Mouse (Mus musculus): Measurements from ENCODE around the gene Aldh4a1. TPM values are rescaled to one million over a fixed set of nuclear protein-coding genes. Genes with fewer than 3 reads are reported as not detected.

The Aldh4a1 gene
- total RNA-seq, 2 experiments from 2014 or later, result 58.2 to 75.6 TPM

DNA sequence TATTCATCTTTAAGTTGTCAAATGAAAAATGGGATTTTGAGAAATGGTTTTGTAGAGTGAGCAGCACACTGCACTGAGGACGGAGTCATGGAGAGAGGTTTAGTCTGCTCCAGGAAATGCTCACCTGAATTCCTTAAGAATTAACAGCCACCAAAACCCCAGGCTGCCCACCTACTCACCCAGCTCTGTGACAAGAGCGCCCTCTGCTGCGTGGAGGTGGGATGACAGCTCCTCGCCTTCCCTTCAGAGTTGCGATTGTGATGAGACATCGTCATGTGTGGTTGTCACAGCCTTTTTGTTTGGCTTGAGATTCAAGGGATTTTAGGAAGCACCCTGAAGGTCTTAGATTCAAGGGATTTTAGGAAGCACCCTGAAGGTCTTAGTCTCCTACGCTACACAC is 13.7 kb downstream of the Aldh4a1 start:
- Histone ChIP-seq H3K4me3 (no peak overlapping the region), H3K27ac (no peak overlapping the region)
- peak; percentile 73 for DNase-seq
- peak; percentile 98 for TF ChIP-seq CTCF (IDR thresholded peaks at IDR 0.05)
- intact Hi-C loops (cut with DNase I), result loop anchor here (1.0 to 2.0 kb wide), 2 partner anchors 26 to 166 kb away; no protein-coding TSS in a partner anchor

DNA sequence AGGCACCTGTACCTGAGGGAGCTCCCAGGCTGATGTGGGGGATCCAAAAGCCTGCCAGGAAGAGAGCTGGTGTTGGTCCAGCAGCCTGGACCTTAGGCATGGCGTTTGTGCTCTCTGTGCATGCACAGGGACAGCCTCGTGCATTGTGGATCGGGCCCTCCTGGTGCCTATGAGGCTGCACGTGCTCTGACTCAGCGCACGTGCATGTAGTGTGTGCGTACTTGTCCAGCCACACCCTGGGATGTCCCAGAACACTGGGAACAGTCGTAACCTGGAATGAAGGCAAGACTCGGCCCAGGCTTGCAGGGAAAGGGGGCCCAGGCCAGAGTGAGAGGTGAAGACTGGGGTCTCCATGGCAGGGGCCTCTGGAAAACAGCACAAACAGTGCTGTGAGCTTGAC is 15.2 kb downstream of the Aldh4a1 start:
- intact Hi-C loops (cut with DNase I), result loop anchor here (2.0 kb wide), 1 partner anchor 27 kb away; no protein-coding TSS in a partner anchor
- TF ChIP-seq CTCF (IDR thresholded peaks at IDR 0.05), result no peak
- H3K4me3 ChIP-seq, result no peak overlapping the region
- no peak for DNase-seq
- no peak overlapping the region for H3K27ac ChIP-seq

DNA sequence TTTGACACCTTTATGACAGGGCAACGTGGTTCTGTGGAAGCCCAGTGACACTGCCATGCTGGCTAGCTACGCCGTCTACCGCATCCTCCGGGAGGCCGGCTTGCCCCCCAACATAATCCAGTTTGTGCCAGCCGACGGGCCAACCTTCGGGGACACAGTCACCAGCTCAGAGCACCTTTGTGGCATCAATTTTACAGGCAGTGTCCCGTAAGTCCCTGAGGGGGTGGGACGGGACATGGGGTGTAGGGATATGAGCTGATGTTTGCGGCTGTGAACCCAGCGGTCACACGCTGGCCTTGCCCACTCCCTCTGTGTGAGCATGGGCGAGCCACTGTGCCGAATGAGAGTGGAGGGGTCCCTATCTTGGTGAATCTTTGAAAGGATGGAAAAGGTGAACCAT is 15.7 kb downstream of the Aldh4a1 start:
- intact Hi-C loops (cut with DNase I), result no loop called here
- no peak for DNase-seq
- no peak overlapping the region for H3K4me3 ChIP-seq
- no peak for TF ChIP-seq CTCF (IDR thresholded peaks at IDR 0.05)
- no peak overlapping the region for H3K27ac ChIP-seq

DNA sequence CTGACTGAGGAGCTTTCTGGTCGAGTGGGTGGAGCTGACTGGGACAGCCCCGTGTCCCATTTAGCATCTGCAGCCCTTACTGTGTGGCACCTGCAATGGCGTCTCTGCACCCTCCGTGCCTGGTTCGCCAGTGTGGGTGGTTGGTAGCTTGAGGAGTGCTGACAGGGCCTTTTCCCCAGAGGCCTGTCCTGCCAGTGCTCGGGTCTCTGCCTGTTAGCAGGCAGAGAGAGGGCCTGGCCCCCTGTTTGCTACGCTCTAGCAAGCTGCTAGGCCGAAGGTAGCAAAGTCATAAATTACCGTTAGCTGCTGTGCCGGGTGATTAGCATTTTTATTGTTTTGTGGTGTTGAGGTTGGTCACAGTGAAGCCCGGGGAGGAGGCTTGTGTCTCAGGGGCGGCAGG is 17.1 kb downstream of the Aldh4a1 start:
- Histone ChIP-seq H3K4me3 (no peak overlapping the region), H3K27ac (no peak overlapping the region)
- no peak for DNase-seq
- no peak for TF ChIP-seq CTCF (IDR thresholded peaks at IDR 0.05)
- intact Hi-C loops (cut with DNase I), result no loop called here

DNA sequence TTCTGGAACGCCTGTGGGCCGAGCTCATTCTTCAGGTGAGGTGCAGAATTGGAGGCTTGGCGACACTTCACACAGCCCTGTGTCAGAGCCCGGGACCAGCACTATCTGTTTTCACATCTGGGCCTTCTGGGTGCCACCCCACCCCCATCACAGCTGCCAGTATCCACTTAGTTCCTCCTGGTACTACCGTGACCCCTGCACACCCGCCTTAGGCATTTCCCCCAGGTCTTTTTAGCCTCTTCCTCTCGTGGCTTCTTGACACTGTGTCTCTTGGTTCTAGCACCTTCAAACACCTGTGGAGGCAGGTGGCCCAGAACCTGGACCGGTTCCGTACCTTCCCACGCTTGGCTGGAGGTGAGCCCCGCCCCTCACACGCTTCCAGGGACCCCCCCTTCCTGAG is 17.7 kb downstream of the Aldh4a1 start:
- DNase-seq, result no peak
- no peak overlapping the region for H3K4me3 ChIP-seq
- TF ChIP-seq CTCF (IDR thresholded peaks at IDR 0.05), result no peak
- intact Hi-C loops (cut with DNase I), result no loop called here
- no peak overlapping the region for H3K27ac ChIP-seq

DNA sequence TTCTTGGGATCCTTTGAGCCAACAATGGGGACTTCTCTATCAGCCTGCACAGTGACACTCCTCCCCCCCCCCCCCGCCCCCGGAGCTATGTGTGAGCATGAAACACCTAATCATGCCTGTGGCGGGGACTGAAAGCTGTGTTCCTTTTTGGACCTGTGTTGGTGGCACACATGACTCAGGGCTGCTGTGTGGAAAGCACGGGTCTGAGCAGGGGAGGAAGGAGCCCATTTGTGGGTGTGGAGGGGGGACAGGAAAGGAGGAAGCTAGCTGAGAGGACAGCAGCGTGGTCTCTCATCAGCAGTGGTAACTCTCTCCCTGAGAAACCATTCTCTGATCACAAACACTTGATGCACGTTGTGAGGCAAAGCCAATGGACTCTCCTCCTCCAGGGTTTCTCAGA is 18.1 kb downstream of the Aldh4a1 start:
- DNase-seq, result no peak
- Histone ChIP-seq H3K27ac (no peak overlapping the region), H3K4me3 (no peak overlapping the region)
- no peak for TF ChIP-seq CTCF (IDR thresholded peaks at IDR 0.05)
- intact Hi-C loops (cut with DNase I), result no loop called here

DNA sequence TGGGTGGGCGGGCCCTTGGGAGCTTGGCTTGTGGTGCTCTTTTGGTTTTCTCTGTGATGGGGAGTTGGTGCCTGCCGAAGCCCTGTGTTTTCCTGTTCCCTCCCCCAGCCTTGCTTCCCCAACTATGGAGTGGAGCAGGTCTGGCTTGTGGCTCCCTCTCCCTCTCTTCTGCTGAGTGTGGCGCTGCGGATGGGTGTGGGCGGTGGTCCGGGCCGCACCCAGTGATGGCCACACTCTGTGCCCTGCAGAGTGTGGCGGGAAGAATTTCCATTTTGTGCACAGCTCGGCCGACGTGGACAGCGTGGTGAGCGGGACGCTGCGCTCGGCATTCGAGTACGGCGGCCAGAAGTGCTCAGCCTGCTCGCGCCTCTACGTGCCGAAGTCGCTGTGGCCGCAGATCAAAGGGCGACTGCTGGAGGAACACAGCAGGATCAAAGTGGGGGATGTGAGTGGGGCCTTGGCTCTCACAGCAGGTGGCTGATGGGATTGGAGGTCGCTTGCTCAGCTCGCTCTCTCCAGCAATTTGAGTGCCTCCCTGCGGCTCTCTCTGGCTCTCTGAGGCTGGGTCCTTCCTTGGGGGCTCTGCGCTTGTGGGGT is 19.3 kb downstream of the Aldh4a1 start:
- Histone ChIP-seq H3K27ac (no peak overlapping the region), H3K4me3 (no peak overlapping the region)
- TF ChIP-seq CTCF (IDR thresholded peaks at IDR 0.05), result no peak
- no peak for DNase-seq
- intact Hi-C loops (cut with DNase I), result no loop called here

DNA sequence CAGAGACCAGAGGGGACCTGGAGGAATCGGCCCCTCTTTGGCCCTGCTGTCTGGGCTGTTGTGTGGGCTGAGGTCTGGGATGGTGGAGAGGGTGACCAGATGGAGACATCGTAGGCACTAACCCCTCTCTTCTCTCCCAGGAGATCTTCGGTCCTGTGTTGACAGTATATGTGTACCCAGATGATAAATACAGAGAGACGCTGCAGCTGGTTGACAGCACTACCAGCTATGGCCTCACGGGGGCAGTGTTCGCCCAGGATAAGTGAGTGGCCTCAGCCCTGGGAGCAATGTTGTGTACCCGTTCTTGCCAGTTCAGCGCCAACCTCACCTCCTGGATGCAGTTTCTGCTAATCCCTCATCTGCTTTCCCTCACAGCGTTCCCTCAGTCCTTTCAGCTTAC is 21.3 kb downstream of the Aldh4a1 start:
- Histone ChIP-seq H3K27ac (no peak overlapping the region), H3K4me3 (no peak overlapping the region)
- peak; percentile 94 for TF ChIP-seq CTCF (IDR thresholded peaks at IDR 0.05)
- peak; percentile 80 for DNase-seq
- intact Hi-C loops (cut with DNase I), result loop anchor here (1.0 kb wide), 2 partner anchors 26 to 214 kb away; no protein-coding TSS in a partner anchor

DNA sequence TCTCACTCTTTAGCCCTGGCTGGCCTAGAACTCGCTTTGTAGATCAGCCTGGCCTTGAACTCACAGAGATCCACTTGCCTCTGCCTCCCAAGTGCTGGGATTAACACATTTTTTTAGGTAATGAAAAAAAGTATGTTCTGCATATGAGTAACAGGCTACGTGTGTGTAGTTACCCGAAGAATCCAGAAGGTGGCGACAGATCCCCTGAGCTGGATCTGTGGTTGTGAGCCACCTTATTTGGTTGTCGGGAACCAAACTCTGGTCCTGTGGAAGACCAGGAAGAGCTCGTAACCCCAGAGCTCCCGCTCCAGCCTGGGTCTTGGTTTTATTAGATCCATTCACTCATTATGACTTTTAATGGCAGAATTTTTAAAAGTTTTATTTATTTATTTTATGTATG is 24.2 kb downstream of the Aldh4a1 start:
- Histone ChIP-seq H3K4me3 (no peak overlapping the region), H3K27ac (no peak overlapping the region)
- DNase-seq, result no peak
- TF ChIP-seq CTCF (IDR thresholded peaks at IDR 0.05), result peak; percentile 28; the same call in 1 of the 2 replicates
- intact Hi-C loops (cut with DNase I), result no loop called here

DNA sequence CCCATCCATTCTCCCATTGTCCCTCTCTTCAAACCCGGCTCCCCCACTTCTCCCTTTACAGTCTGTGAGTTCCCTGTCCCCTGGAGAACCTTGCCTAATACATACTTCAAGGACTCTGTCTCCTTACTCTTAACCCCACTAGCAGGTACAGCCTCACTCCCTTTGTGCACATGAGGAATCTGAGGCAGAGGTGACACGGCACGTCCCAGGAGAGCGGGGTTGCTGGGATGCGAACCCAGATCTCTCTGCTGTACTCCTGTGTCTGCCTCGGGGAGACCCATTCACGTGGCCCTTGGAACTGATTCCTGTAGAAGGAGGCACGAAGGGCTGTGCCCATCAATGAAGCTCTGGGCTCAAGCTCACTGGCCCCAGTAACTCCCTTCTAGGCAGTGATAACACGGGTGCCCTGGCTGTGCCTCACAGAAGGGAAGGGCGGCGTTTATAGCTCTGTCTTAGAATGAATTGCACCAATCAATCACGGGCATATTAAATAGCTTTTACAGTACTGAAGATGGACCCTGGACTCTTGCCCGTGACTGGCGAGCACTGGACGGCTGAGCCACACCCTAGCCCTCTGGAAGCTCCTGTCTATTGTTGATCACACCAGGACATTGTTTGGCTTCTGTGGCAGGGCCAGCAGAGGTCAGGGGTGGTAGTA is 27.5 kb downstream of the Aldh4a1 start:
- TF ChIP-seq CTCF (IDR thresholded peaks at IDR 0.05), result no peak
- H3K4me3 ChIP-seq, result no peak overlapping the region
- no peak overlapping the region for H3K27ac ChIP-seq
- intact Hi-C loops (cut with DNase I), result no loop called here
- no peak for DNase-seq

DNA sequence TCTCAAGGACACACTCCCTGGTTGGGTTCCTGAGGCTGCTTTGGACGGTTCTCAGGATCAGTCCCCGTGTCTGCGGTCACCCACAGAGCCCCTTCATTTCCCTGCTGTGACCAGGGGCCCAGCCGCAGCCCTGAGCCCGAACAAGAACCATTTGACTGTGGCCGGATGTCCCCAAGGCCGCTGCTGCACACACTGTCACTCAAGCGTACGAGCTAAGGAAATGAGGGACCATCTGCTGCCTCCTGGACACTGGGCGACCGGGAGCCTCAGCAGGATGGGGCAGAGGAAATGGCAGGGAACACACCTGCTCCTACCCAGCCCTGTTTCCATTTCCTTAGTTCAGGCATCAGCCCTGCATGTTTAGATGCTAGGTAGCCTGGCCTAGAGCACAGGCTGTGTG is 28.2 kb downstream of the Aldh4a1 start:
- intact Hi-C loops (cut with DNase I), result no loop called here
- H3K27ac ChIP-seq, result no peak overlapping the region
- TF ChIP-seq CTCF (IDR thresholded peaks at IDR 0.05), result no peak
- H3K4me3 ChIP-seq, result no peak overlapping the region
- DNase-seq, result no peak

DNA sequence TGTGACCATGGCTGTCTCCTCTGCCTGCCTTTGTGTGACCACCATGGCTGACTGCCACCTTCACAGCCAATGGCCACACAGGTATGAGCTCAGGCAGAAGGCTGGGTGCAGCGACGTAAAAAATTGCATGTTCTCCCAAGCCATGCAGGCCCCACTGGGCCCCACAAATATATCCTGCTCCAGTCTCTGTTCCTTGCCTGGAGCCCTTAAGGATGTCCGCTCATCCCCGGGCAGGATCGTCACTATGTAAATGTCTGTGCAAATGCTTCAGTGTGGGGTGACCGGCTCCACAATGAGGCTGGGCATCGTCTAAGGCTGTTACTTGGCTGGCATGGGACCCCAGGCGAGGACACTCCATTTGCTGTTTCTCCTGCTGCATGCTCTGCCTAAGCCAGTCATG is 30.6 kb downstream of the Aldh4a1 start, which contains the start of gene Tas1r2:
Tas1r2 (plus strand) TSS at position 301 of the 400 bp plus-strand sequence.
- intact Hi-C loops (cut with DNase I), result no loop called here
- no peak for DNase-seq
- H3K4me3 ChIP-seq, result no peak within 1 kb of the TSS
- H3K27ac ChIP-seq, result no peak within 1 kb of the TSS
- no peak for TF ChIP-seq CTCF (IDR thresholded peaks at IDR 0.05)

DNA sequence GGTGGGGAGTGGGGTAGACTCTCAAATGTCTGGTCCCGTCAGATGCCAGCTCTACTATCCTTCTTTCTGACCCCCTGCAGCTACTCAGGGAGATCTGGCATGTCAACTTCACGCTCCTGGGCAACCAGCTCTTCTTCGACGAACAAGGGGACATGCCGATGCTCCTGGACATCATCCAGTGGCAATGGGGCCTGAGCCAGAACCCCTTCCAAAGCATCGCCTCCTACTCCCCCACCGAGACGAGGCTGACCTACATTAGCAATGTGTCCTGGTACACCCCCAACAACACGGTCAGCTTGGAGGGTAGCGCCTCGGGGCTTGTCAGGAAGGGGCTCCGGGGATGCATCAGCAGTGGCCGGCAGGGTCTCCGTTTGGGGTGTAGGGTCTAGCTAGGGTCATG is 39.2 kb downstream of the Aldh4a1 start:
- no peak overlapping the region for H3K4me3 ChIP-seq

DNA sequence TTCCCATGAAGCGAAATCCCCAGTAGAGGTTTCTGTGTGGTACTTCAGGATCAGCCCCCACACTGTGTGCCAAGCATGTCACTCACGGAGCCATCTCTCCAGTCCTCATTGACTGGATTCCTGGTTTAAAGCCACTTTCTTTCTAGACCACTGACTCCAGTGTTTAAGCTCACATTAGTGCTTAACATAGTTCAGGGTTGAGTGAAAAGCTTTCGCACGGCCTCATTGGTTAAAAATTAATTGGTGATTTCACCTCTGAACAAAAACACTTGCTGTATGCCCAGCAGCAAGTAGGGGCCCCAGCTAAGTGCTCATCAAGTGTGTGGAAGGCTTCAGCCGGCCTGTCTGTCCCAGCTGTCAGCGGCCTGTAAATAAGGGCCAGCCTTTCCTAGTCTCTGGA is 45.0 kb downstream of the Aldh4a1 start:
- intact Hi-C loops (cut with DNase I), result no loop called here
- no peak for TF ChIP-seq CTCF (IDR thresholded peaks at IDR 0.05)
- Histone ChIP-seq H3K4me3 (no peak overlapping the region), H3K27ac (no peak overlapping the region)
- no peak for DNase-seq

More for the DNA sequence above, 39.2 kb downstream of the Aldh4a1 start:
- DNase-seq, result no peak
- no peak for TF ChIP-seq CTCF (IDR thresholded peaks at IDR 0.05)
- intact Hi-C loops (cut with DNase I), result no loop called here
- no peak overlapping the region for H3K27ac ChIP-seq

Measured in gastrocnemius, adult 2 months (tissue).